Mouse (Mus musculus) stomach, embryonic 16.5 days (tissue): ENCODE data around the gene Castor1. TPM values are rescaled to one million over a fixed set of nuclear protein-coding genes. Genes with fewer than 3 reads are reported as not detected.
A peak's percentile ranks its signal among the peaks of the same experiment; 100 is the strongest.

Experiments used
- ATAC-seq: fragments of 200-750 bp; cut with Nextera tagmentation; 2 replicates; pipeline ENCODE4 v1.8.0; 2017; ENCODE audit warnings: moderate number of reproducible peaks, moderate TSS enrichment; ENCODE audit not compliant: insufficient read depth, low FRiP score
- H3K27ac ChIP-seq: fragments of 300-500 bp; sonication (generic); 2 replicates; pipeline ENCODE4 v1.5.1; 2014; ENCODE audit warnings: low read length
- H3K27me3 ChIP-seq: fragments of 300-500 bp; sonication (generic); 2 replicates; pipeline ENCODE4 v1.6.1; 2014; ENCODE audit warnings: low read length, control low read depth, mixed read lengths; ENCODE audit not compliant: control insufficient read depth, insufficient read depth
- H3K36me3 ChIP-seq: fragments of 300-500 bp; sonication (generic); 2 replicates; pipeline ENCODE4 v1.6.1; 2014; ENCODE audit warnings: low read length; ENCODE audit not compliant: control insufficient read depth, insufficient read depth
- H3K4me1 ChIP-seq: fragments of 300-500 bp; sonication (generic); 2 replicates; pipeline ENCODE4 v1.6.1; 2014; ENCODE audit warnings: low read length, control low read depth, mixed read lengths; ENCODE audit not compliant: control insufficient read depth, insufficient read depth
- H3K4me2 ChIP-seq: fragments of 300-500 bp; sonication (generic); 2 replicates; pipeline ENCODE4 v1.6.1; 2014; ENCODE audit warnings: low read depth, low read length, mixed read lengths
- H3K4me3 ChIP-seq: fragments of 300-500 bp; sonication (generic); replicated peaks from 2 replicates; pipeline ENCODE4 v1.5.1; 2014; ENCODE audit warnings: mild to moderate bottlenecking, low read length
- H3K9ac ChIP-seq: fragments of 300-500 bp; sonication (generic); 2 replicates; pipeline ENCODE4 v1.6.1; 2014; ENCODE audit warnings: low read length
- H3K9me3 ChIP-seq: fragments of 300-500 bp; sonication (generic); replicated peaks from 2 replicates; pipeline ENCODE4 v1.6.1; 2016; ENCODE audit warnings: low read length, control low read depth; ENCODE audit not compliant: control insufficient read depth
- WGBS: fragments of 180-500 bp; shearing (Covaris S2); extraction: QIAGEN DNeasy Blood & Tissue Kit; methylation state at CpG from one replicate; pipeline ENCODE4 v1.1.7; 2014; 5-methylcytosine and 5-hydroxymethylcytosine counted together
- polyA plus RNA-seq: library from polyadenylated mRNA; unstranded; fragments of >200 nt; fragmentation: Nextera tagmentation; extraction: Ambion mirVana; gene quantifications from 2 replicates; pipeline ENCODE4 v1.2.1, GENCODE M21; 2015

The Castor1 gene
- polyA plus RNA-seq, 1 experiment from 2014 or later: 6.0 TPM

DNA sequence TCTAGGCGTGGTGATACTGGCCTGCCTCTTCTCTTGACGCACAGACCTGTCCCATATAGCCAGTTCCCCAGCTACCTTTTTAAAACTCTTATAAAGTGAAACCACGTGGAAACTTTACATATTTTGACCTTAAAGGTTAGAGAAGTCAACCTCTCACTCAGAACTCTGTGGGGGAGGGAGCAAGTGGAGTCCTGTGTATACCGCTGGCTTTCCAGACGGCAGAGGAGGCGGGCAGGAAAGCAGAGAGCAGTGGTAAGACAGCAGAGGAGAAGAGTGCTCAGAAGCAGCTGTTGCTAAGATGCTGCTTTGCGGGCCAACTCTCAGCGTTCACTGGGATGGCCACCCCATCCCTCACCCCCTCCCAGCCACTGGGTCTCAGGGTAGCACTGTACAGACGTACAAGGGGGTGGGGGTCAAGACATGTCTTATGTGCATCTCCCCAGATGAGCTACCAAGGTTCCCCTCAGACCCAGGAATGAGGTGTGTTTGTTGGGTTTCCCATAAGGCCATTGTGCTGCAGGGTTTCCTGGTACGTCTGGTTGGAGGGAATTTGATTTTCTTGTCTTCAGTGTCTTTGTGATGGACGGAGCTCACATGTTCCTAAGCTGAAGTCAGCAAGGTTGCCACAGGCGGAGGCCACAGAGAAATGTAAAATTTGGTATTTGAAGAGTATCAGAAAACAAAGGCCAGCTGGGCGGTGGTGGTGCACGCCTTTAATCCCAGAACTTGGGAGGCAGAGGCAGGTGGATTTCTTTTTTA lies 29.4 kb downstream of the Castor1 start:
- ATAC-seq: no peak
- no peaks in the 10 kb centered on the region for H3K36me3 ChIP-seq
- no peak overlapping the region for H3K4me3 ChIP-seq
- no peaks in the 10 kb centered on the region for H3K4me1 ChIP-seq
- no peak overlapping the region for H3K9ac ChIP-seq
- no peak overlapping the region for H3K4me2 ChIP-seq
- no peaks in the 10 kb centered on the region for H3K27me3 ChIP-seq
- no peaks in the 10 kb centered on the region for H3K9me3 ChIP-seq
- WGBS: 71% methylated on average over 14 of the region's 14 CpGs
- H3K27ac ChIP-seq: no peak overlapping the region

DNA sequence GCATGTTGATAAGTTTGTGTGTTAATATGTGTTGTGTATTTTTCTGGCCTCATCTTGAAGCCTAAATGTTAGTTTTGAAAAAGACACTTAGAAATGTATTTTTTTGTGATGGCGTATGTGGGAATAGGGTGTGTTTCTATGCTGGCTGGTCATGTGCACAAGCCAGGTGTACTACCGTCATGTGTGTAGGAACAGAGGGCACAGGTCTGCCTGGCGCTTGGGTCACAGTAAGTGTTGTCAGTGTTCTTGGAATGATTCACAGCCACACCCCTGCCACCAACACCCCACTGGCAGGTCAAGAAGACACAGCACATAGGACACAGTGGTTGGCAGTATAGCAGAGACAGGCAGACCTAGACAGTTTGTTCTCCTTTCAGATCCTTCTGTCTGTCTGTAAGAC lies 31.1 kb downstream of the Castor1 start:
- no peaks in the 10 kb centered on the region for H3K4me1 ChIP-seq
- 89% methylated on average over 3 of the region's 3 CpGs for WGBS

GRCm38 (mm10) chr11:4250290-4250689 lies 32.3 kb downstream of the Castor1 start:
- no peaks in the 10 kb centered on the region for H3K4me1 ChIP-seq
- no peak overlapping the region for H3K27ac ChIP-seq
- ATAC-seq: no peak
- no peaks in the 10 kb centered on the region for H3K9me3 ChIP-seq
- no peak overlapping the region for H3K4me3 ChIP-seq
- H3K4me2 ChIP-seq: no peak overlapping the region
- no peak overlapping the region for H3K9ac ChIP-seq
- WGBS: 70% methylated on average over 7 of the region's 7 CpGs
- no peaks in the 10 kb centered on the region for H3K36me3 ChIP-seq
- H3K27me3 ChIP-seq: no peaks in the 10 kb centered on the region

More for the DNA sequence above, 31.1 kb downstream of the Castor1 start:
- Histone ChIP-seq H3K4me2 (no peak overlapping the region), H3K9me3 (no peaks in the 10 kb centered on the region), H3K4me3 (no peak overlapping the region), H3K27me3 (no peaks in the 10 kb centered on the region), H3K9ac (no peak overlapping the region), H3K27ac (no peak overlapping the region), H3K36me3 (no peaks in the 10 kb centered on the region)
- no peak for ATAC-seq

GRCm38 (mm10) chr11:4251376-4251775 lies 33.4 kb downstream of the Castor1 start:
- WGBS: 53% methylated on average over 3 of the region's 3 CpGs
- no peaks in the 10 kb centered on the region for H3K27me3 ChIP-seq
- H3K9ac ChIP-seq: no peak overlapping the region
- no peak overlapping the region for H3K27ac ChIP-seq
- H3K4me1 ChIP-seq: no peaks in the 10 kb centered on the region
- H3K9me3 ChIP-seq: no peaks in the 10 kb centered on the region
- H3K4me2 ChIP-seq: no peak overlapping the region
- no peak for ATAC-seq
- H3K36me3 ChIP-seq: no peaks in the 10 kb centered on the region
- no peak overlapping the region for H3K4me3 ChIP-seq

- no peak for ATAC-seq
- Histone ChIP-seq H3K4me1 (no peaks in the 10 kb centered on the region), H3K27ac (no peak overlapping the region), H3K9ac (no peak overlapping the region), H3K4me3 (no peak overlapping the region), H3K4me2 (no peak overlapping the region), H3K36me3 (no peaks in the 10 kb centered on the region), H3K9me3 (no peaks in the 10 kb centered on the region), H3K27me3 (no peaks in the 10 kb centered on the region)
- 61% methylated on average over 2 of the region's 2 CpGs for WGBS
Measured at GRCm38 (mm10) chr11:4252886-4253285, 34.9 kb downstream of the Castor1 start.

DNA sequence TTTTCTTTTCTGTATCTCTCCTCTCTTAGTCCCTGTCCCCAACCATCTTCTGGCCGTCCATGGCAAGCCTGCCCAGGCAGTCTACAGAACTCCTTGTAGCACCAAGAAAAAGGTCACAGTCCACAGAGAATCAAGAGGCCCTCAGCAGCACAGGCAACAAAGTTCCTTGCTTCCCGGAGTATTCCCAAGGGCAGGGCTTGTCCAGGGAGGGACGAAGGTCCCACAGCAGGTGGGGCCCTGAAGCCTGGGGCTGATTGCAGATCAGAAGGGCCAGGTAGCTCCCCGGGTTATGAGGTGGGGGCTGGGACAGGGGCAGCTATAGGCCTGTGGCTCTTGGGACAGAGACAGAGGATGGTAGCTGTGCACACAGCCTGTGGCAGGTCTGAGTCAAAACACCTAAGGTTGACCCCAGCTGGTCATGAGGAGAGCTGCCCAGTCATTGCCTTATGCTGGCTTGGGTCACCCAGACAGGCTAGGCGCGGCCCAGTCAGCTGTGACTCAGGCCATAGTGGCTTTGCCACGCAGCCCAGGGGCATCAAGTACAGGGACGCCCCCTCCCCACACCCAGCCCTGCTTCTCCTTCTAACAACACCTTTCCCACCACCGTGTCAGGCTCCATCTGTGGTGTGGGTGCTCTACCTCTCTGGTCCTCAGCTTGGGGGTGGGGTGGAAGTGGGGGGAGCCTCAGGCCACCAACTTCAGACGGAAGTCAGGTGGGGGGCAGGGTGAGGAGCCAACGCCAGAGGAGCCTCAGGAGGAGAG lies 39.0 kb downstream of the Castor1 start, which contains the start of gene Lif:
TSS of gene Lif (plus strand) at position 712 of the 762 bp plus-strand sequence.
- H3K9ac ChIP-seq: 0 out of 2 replicates have a peak within 1 kb of the TSS, but pooled peaks have one; percentile 9
- H3K27me3 ChIP-seq: no peaks in the 10 kb centered on the region
- 0 out of 2 replicates have a peak within 1 kb of the TSS, but pooled peaks have one; percentile 44 for H3K4me2 ChIP-seq
- no peak within 1 kb of the TSS for H3K27ac ChIP-seq
- H3K36me3 ChIP-seq: no peaks in the 10 kb centered on the region
- no peak within 1 kb of the TSS for H3K4me3 ChIP-seq
- H3K9me3 ChIP-seq: no peaks in the 10 kb centered on the region
- peaks cover 21% of the 10 kb centered on the region for H3K4me1 ChIP-seq
- 58% methylated on average over 11 of the region's 11 CpGs for WGBS
- ATAC-seq: no peak

GRCm38 (mm10) chr11:4257756-4258155 lies 39.7 kb downstream of the Castor1 start:
- ATAC-seq: no peak
- no peak overlapping the region for H3K9ac ChIP-seq
- no peaks in the 10 kb centered on the region for H3K9me3 ChIP-seq
- H3K27ac ChIP-seq: no peak overlapping the region
- no peak overlapping the region for H3K4me2 ChIP-seq
- no peaks in the 10 kb centered on the region for H3K36me3 ChIP-seq
- H3K27me3 ChIP-seq: no peaks in the 10 kb centered on the region
- H3K4me3 ChIP-seq: no peak overlapping the region
- 49% methylated on average over 5 of the region's 5 CpGs for WGBS
- peaks cover 28% of the 10 kb centered on the region for H3K4me1 ChIP-seq

DNA sequence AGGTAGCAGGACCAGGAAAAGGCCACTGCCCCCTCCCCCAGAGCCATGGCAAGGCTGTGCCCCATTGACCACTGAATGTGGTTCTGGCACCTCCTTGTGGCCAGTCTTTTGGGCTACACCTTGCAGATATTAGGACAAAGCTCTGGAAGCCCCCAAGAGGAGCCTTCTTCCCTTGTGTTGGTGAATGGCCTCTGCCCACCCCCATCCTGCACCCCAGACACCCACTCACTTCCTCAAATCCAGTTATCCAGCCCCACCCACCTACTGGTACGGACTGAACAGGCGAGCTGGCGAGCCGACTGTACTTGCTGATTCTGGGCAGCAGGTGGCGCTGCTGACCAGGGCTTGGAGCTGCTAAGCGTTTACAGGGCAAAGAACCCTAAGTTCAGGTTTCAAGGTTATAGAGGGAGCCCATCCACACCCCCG lies 40.6 kb downstream of the Castor1 start:
- H3K27ac ChIP-seq: no peak overlapping the region
- H3K9me3 ChIP-seq: no peaks in the 10 kb centered on the region
- H3K36me3 ChIP-seq: no peaks in the 10 kb centered on the region
- H3K4me2 ChIP-seq: peak overlapping the region; percentile 44; the same call in 1 of the 2 replicates
- peaks cover 36% of the 10 kb centered on the region for H3K4me1 ChIP-seq
- no peaks in the 10 kb centered on the region for H3K27me3 ChIP-seq
- 0 out of 2 replicates have a peak, but pooled peaks have one; percentile 22 for ATAC-seq
- WGBS: under 1% methylated on average over 7 of the region's 7 CpGs
- no peak overlapping the region for H3K9ac ChIP-seq
- H3K4me3 ChIP-seq: peak overlapping the region; percentile 27; the same call in 1 of the 2 replicates
